In genomic region chr13:98654129-98654939, GRCm38 (mm10) we compare ENCODE assay signal across 9 mouse cellular contexts. TPM values are rescaled to one million over a fixed set of nuclear protein-coding genes. Genes with fewer than 3 reads are reported as not detected.
A peak's percentile ranks its signal among the peaks of the same experiment; 100 is the strongest.
DNase-seq lines count a peak whose midpoint lies in the region; ATAC-seq and TF ChIP-seq lines count a peak whose summit lies in the region.
"Had no signal": no experiment of that assay in that cellular context is flagged by ENCODE, and none has a peak within 500 bp of the region (broad histone marks: within the 10 kb centered on the region; RNA-seq: fewer than 3 reads in every experiment).

No protein-coding gene starts in this region.

- peak; percentile 53 for DNase-seq in intestine, embryonic 14.5 days (ENCODE audit: low spot score)
- DNase-seq in Muller cell, postnatal 12 days (ENCODE audit: inconsistent ontology term), result peak; percentile 4
- DNase-seq in gastrocnemius, postnatal 14 days, result peak; percentile 48
- DNase-seq in adrenal gland, adult 18-20 months (ENCODE audit: low spot score in 2 of 2), result no peak

- H3K4me1 ChIP-seq in intestine, embryonic 14.5 days (replicated peaks; ENCODE audit: control insufficient read depth, insufficient read depth, low read length), result peaks cover 21% of the 10 kb centered on the region
- H3K4me1 ChIP-seq in intestine, postnatal 0 days (replicated peaks; ENCODE audit: control insufficient read depth, insufficient read depth, low read length), result 0 out of 2 replicates have a peak, but pooled peaks cover 2% of the 10 kb centered on the region
- H3K4me1 ChIP-seq in lung, embryonic 15.5 days, result peaks cover 34% of the 10 kb centered on the region

- H3K4me2 ChIP-seq in intestine, embryonic 14.5 days (ENCODE audit: low read length), result no peak overlapping the region
- no peak overlapping the region for H3K4me2 ChIP-seq in intestine, postnatal 0 days (replicated peaks; ENCODE audit: low read depth)
- H3K4me2 ChIP-seq in lung, embryonic 15.5 days, result no peak overlapping the region

- peak overlapping the region; percentile 40; the same call in 1 of the 2 replicates for H3K27ac ChIP-seq in intestine, embryonic 14.5 days (ENCODE audit: low read depth)
- H3K27ac ChIP-seq in intestine, postnatal 0 days (ENCODE audit: low read depth, low read length), result no peak overlapping the region
- H3K27ac ChIP-seq in lung, embryonic 15.5 days, result peak overlapping the region; percentile 62

- no peaks in the 10 kb centered on the region for H3K9me3 ChIP-seq in intestine, embryonic 14.5 days (ENCODE audit: control insufficient read depth, low read length)
- no peaks in the 10 kb centered on the region for H3K9me3 ChIP-seq in intestine, postnatal 0 days (ENCODE audit: control insufficient read depth)
- no peaks in the 10 kb centered on the region for H3K9me3 ChIP-seq in lung, embryonic 15.5 days

- TF ChIP-seq CTCF in intestine, postnatal 0 days (IDR thresholded peaks at IDR 0.05; ENCODE audit: low read depth), result no peak

- intact Hi-C loops in gastrocnemius, postnatal 14 days (cut with DNase I; ENCODE audit: low total_unique reads), result no loop called here

- no peaks in the 10 kb centered on the region for H3K27me3 ChIP-seq in intestine, embryonic 14.5 days (replicated peaks; ENCODE audit: control insufficient read depth, insufficient read depth, low read length)
- no peaks in the 10 kb centered on the region for H3K27me3 ChIP-seq in intestine, postnatal 0 days (replicated peaks; ENCODE audit: control insufficient read depth, insufficient read depth, low read length)
- no peaks in the 10 kb centered on the region for H3K27me3 ChIP-seq in lung, embryonic 15.5 days

- H3K36me3 ChIP-seq in intestine, embryonic 14.5 days (ENCODE audit: control insufficient read depth, insufficient read depth, low read length), result no peaks in the 10 kb centered on the region
- H3K36me3 ChIP-seq in intestine, postnatal 0 days (ENCODE audit: control insufficient read depth, insufficient read depth), result no peaks in the 10 kb centered on the region
- H3K36me3 ChIP-seq in lung, embryonic 15.5 days, result no peaks in the 10 kb centered on the region

- H3K9ac ChIP-seq in intestine, embryonic 14.5 days (ENCODE audit: low read length), result no peak overlapping the region
- H3K9ac ChIP-seq in intestine, postnatal 0 days (ENCODE audit: low read depth, low read length), result no peak overlapping the region
- no peak overlapping the region for H3K9ac ChIP-seq in lung, embryonic 15.5 days

- 61% methylated on average over 10 of the region's 10 CpGs for WGBS in intestine, embryonic 14.5 days
- 73% methylated on average over 10 of the region's 10 CpGs for WGBS in intestine, postnatal 0 days
- WGBS in lung, embryonic 15.5 days, result 52% methylated on average over 10 of the region's 10 CpGs

- no peak for ATAC-seq in intestine, embryonic 14.5 days (replicated peaks; ENCODE audit: low FRiP score, low TSS enrichment, low read depth)
- ATAC-seq in intestine, postnatal 0 days, result no peak
- ATAC-seq in lung, embryonic 15.5 days (ENCODE audit: borderline replicate concordance, extremely low read depth, low FRiP score, low TSS enrichment), result peak; percentile 77
- ATAC-seq in activated CD4-positive, CD25-positive, alpha-beta regulatory T cell, adult 4 months, result no peak
- ATAC-seq in CD4-positive, CD25-positive, alpha-beta regulatory T cell, adult 4 months, result no peak

- H3K4me3 ChIP-seq in intestine, embryonic 14.5 days (ENCODE audit: low read depth, low read length), result no peak overlapping the region
- no peak overlapping the region for H3K4me3 ChIP-seq in intestine, postnatal 0 days (ENCODE audit: low read depth, low read length)
- H3K4me3 ChIP-seq in lung, embryonic 15.5 days, result no peak overlapping the region

RNA-seq across cellular contexts. Expression of gene Tmem174, which starts 17.1 kb away (rescaled TPM):
- polyA plus RNA-seq in intestine, embryonic 14.5 days (2014; fragmentation: Nextera tagmentation; extraction: Ambion mirVana), result 0.15 and 0.20 TPM in 2 replicates
- 0.21 and 0.34 TPM in 2 replicates for polyA plus RNA-seq in intestine, postnatal 0 days (2015; fragmentation: Nextera tagmentation; extraction: Ambion mirVana)
- not detected for total RNA-seq in gastrocnemius, postnatal 14 days (2021)
- 0.09 TPM in 1 of 2 replicates, not detected in the other for polyA plus RNA-seq in lung, embryonic 15.5 days (2015; fragmentation: Nextera tagmentation; extraction: Ambion mirVana)
- polyA plus RNA-seq in activated CD4-positive, CD25-positive, alpha-beta regulatory T cell, adult 4 months (2017; shearing (Covaris generic)), result not detected
- not detected for polyA plus RNA-seq in CD4-positive, CD25-positive, alpha-beta regulatory T cell, adult 4 months (2017; shearing (Covaris generic))
- total RNA-seq in adrenal gland, adult 18-20 months (2021), result under 1 TPM in 1 of 2 experiments, not detected in 1; 0.23 TPM
- total RNA-seq: layer of hippocampus, postnatal 10 days had no signal

RNA-seq across cellular contexts. Expression of gene Tmem171, which starts 40.3 kb away (rescaled TPM):
- polyA plus RNA-seq in intestine, embryonic 14.5 days (2014; fragmentation: Nextera tagmentation; extraction: Ambion mirVana), result 18.1 and 19.7 TPM in 2 replicates
- 48.6 and 56.7 TPM in 2 replicates for polyA plus RNA-seq in intestine, postnatal 0 days (2015; fragmentation: Nextera tagmentation; extraction: Ambion mirVana)
- under 1 TPM; 0.41 to 0.58 TPM for total RNA-seq in gastrocnemius, postnatal 14 days (2021)
- 18.8 and 19.5 TPM in 2 replicates for polyA plus RNA-seq in lung, embryonic 15.5 days (2015; fragmentation: Nextera tagmentation; extraction: Ambion mirVana)
- under 1 TPM in 1 of 2 experiments, not detected in 1; 0.38 TPM for polyA plus RNA-seq in activated CD4-positive, CD25-positive, alpha-beta regulatory T cell, adult 4 months (2017; shearing (Covaris generic))
- not detected for polyA plus RNA-seq in CD4-positive, CD25-positive, alpha-beta regulatory T cell, adult 4 months (2017; shearing (Covaris generic))
- under 1 TPM; 0.80 to 0.86 TPM for total RNA-seq in adrenal gland, adult 18-20 months (2021)
- total RNA-seq: layer of hippocampus, postnatal 10 days had no signal

Comparison
In these comparisons a context has a peak if more than half of its experiments do, and no peak if none do; other contexts are left out.
1. DNase-seq: peak in intestine, embryonic 14.5 days (single experiment), Muller cell, postnatal 12 days (single experiment) and gastrocnemius, postnatal 14 days (single experiment); none in adrenal gland, adult 18-20 months (0 of 2).
2. RNA of gene Tmem171, which starts 40.3 kb away (polyA plus RNA-seq): 48.6 to 56.7 TPM in intestine, postnatal 0 days, 18.8 to 19.5 TPM in lung, embryonic 15.5 days and 18.1 to 19.7 TPM in intestine, embryonic 14.5 days; 0.38 TPM in activated CD4-positive, CD25-positive, alpha-beta regulatory T cell, adult 4 months and not detected in CD4-positive, CD25-positive, alpha-beta regulatory T cell, adult 4 months; every median in the first group is over 10 times any median in the second.